Mouse (Mus musculus): ENCODE data around the gene Efl1. TPM values are rescaled to one million over a fixed set of nuclear protein-coding genes. Genes with fewer than 3 reads are reported as not detected.
"Not testable (repeated sequence)": the region's sequence is repeated elsewhere in the genome, so short reads cannot be mapped to it uniquely, and the experiment has no call there.

The Efl1 gene
- total RNA-seq, 2 experiments from 2014 or later = 9.8 to 10.5 TPM

DNA sequence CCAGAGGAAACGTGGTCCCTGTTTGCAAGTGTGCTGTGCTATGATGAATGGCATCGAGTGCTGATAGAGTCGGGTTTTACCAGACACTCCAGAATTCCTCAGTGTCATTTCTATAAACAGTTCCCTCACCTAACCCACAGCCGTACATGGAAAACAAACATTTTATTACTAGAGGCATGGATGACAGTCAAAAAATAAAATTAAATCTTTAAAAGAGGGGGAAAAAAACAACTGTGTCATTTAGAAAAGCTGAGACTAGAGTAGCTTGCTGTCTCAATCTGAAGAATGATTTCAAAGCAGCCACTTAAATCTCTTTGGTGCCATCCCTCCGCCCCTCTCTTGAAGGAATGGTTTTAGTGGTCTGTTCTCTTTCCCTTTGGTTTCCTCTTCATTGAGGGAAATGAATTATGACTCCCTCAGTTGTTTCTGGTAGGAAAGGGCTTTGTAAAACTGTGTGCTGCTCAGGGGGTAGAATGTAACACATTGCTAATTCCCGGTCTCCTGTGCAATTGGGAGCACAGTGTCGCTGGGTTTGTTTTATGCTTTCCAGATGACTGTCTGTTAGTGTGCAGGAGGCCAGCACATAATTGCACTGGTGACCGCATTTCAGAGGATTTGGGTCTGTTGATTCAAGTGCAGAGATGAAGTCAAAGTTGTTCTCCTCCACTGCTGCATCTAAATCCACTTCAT, 67.6 kb downstream of the Efl1 start:
- intact Hi-C loops (cut with DNase I) = loop anchor here (1.0 to 10.0 kb wide), 4 partner anchors 151 to 834 kb away; partner anchors contain the start of gene Mex3b
- DNase-seq = no peak

GRCm38 (mm10) chr7:82719285-82719684, 70.9 kb downstream of the Efl1 start:
- intact Hi-C loops (cut with DNase I) = loop anchor here (1.0 to 10.0 kb wide), 3 partner anchors 148 to 830 kb away; partner anchors contain the start of gene Mex3b
- no peak for DNase-seq

DNA sequence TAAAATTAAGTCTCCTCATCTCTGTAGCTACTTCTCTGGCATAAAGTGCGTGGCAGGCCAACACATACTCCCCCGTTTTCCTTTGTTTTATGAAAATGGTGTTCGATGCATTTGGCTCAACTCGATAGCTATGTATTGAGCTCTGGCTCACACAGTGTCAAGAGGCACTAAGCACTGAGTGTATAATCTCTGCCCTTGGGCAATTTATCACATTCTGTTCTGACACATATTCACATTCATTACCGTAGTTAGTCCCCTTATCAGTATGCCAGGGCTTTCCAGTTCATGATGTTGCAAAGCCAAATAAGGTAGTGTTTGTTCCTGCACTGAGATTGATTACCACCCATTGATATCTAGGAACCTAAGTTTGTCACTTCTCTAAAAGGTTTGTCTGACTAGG, 71.3 kb downstream of the Efl1 start:
- no peak for DNase-seq
- intact Hi-C loops (cut with DNase I) = loop anchor here (1.0 to 10.0 kb wide), 3 partner anchors 148 to 830 kb away; partner anchors contain the start of gene Mex3b

DNA sequence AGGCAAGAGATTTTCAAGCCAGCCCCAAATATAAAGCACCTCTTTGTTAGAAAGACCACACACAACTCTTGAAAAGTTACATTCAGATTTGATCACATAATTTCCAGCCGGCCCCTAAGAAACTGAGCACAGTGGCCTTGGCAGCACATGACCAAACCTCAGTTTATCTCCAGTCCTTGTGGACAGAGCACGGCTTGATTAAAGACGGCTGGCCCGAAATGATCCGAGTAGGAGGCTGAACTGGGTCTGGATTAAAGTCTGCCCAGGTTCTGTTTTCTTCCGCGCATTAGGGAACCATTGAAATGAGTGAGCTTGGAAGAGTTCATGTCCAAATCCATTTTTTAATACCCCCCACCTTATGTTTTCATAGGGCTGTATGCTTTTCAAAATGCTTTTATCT, 72.1 kb downstream of the Efl1 start:
- no peak for DNase-seq
- intact Hi-C loops (cut with DNase I) = no loop called here

DNA sequence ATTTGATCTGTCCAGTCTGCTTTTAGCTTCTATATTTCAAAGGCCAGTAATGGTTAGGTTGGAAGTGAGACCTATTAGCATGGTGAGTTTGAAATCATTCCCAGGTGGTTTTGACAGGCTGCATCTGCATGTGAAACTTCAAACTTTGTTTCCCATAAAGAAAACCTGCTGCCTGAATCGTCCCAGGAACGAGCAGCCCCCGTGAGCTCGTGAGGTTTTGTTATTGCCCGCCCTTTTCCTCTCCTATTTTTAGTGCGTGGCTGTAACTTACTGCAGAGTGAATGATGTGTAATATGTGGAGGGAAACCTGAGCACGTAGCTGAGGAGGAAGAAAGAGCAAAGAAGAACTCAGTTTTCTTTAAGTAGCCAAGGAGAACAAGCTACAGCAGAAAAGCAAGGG, 72.5 kb downstream of the Efl1 start:
- no peak for DNase-seq
- intact Hi-C loops (cut with DNase I) = no loop called here

DNA sequence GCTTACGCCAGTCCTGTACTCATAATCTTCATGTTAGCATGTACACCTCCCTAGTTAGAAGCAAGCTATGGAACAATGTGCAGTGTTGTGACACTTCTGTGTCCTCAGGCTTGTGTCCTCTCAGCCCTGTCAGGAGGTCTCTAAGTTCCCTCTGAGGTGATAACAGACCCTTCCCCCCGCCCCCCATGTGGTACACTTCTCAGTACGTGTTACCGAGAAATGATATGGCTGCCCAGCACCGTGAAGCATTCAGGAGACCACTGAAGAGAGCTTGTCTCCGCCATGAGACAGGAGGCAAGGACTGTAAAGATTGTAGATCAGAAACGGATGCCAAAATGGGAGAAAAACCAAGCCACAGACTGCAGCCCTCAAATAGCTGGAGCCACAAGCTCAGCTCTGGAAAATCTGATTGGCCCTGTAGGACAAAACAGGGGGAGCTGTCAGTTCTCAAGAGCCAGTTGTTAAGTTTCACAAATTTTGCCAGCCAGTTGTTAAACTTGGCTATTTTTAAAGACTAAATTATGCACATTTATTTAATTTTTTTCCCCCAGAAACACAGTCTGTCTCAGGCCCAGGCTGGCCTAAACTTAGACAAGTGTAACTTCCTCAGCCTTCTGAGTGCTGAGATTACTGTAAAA, 74.2 kb downstream of the Efl1 start:
- intact Hi-C loops (cut with DNase I) = no loop called here
- DNase-seq = no peak

DNA sequence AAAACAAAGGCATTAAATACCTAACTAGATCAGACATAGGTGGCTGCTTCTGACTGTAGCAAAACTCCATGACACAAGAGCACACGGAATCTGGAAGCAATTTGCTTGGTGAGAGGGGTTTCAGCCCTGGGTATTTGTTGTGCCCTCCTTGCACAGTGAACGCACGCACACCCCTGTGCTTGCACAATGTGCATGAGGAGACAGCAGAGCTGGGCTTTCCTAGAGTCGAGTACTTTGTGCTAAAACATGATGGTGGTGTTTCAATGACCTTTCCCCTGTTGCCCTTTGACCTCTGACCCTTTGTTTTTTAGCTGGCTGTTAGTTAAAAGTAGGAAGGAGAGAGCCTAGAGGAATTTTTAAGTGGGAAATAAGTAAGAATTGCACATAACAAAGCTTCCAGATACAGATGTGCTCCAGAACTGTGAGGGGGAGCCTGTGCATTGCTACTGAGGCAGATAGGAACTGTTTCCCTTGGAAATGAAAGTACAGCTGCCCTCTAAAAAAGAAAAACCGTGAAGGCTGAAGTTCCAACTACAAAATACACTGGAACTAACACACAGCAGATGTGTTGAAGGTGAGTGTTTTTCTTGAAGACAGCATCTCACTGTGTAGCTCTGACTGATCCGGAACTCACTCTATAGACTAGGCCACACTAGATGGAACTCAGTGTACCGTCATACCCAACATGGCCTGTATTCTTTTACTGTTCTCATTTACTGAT, 74.9 kb downstream of the Efl1 start:
- intact Hi-C loops (cut with DNase I) = no loop called here
- no peak for DNase-seq

DNA sequence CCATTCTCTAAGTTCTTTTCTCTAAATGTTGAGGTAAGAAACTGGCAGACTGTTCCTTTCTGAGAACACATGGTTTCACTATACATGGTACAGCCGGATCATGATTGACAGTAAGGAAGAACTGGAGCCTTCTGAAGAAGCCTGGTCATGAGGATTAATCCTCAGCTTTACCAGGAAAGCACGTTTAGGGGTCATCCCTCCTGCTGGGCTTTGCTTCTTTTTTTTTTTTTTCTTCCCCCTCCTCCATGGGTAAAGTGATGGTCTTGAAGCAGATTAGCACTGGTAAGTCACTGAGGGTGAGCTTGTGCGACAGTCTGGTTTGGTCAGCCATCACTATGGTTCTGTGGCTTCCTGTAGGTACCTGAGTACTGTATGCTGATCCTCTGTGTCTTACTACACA, 76.1 kb downstream of the Efl1 start:
- DNase-seq = no peak
- intact Hi-C loops (cut with DNase I) = no loop called here

DNA sequence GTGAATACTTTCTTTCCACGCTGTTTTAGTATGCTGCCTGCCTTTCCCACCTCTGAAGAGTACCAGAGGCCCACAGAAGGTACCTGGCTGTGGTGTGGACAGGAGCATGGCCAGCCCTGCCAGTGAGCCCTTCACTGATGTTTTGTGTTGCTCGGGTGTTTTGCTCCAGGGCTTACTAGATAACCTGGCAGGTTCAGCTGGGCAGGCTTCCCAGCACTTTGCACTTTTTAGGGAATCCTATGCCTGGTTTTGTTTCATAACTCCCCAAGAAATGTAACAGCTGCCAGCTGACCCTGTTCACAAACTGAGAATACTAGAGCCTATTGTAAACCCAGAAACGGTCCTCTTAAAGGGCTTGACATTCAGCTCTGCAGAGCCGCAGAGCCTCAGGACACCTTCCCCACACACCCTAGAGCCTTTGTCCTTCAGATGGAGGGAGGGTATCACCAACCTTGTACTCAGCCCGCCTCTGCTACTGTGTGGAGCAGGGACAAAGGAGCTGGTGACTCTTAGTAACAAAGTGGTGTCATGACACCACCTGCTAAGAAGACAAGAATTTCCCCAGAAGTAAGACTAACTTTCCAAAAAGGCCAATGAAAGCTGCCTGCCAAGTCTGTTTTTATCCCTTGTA, 76.7 kb downstream of the Efl1 start:
- intact Hi-C loops (cut with DNase I) = no loop called here
- DNase-seq = no peak

DNA sequence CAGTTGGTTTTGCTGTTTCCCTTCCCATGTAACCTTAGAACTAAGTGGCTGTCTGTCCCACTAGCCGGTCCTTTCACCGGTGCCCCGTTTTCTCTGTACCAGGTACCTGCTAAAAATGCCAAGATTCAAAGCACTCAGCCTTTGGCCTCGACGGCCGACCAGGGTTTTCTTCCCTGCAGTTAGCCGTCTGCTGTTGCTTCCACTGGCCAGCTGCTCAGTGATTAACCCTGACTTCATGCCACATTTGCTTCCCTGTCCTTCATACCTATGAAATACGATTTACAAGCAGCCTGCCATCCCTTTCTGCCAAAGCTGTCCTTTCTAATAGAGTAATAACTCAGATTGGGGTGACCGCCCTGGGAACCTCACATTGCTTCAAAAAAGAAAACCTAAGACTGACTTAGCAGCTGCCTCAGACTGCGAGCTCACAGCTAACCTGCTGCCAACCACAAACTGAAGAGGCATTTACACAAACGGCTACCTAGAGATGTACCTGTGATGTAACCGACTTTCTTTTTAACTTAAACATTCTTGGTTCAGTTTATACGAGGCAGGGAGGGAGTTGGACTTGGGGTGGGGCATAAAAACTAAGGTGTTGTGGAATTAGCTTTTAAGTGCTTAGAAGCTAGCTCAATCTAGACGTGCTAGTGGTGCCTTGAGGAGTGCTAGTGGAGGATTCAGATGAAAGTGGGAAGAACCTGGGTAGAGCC, 77.5 kb downstream of the Efl1 start:
- no peak for DNase-seq
- intact Hi-C loops (cut with DNase I) = no loop called here

DNA sequence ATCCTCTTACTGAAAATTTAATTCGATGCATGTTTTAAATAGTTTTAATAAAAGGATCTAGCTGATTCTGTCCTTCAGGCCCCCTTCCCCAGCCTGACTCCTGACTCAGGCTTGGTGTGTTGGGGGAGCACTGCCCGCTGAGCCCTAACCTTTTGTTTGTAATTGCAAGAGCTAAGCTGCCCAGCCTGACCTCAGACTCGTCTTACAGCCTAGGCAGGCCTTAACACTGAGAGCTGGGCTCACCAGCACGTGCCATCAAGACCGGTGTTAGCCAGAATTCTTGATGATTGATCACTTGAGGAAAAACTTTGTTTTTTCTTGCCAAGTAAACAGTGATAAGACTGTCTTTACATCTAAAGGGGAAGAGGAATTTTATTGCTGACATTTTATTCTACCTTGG, 78.7 kb downstream of the Efl1 start:
- no peak for DNase-seq
- intact Hi-C loops (cut with DNase I) = no loop called here

- DNase-seq; intact Hi-C loops (cut with DNase I): not testable (repeated sequence)
Measured at GRCm38 (mm10) chr7:82729009-82729408, 80.6 kb downstream of the Efl1 start.

DNA sequence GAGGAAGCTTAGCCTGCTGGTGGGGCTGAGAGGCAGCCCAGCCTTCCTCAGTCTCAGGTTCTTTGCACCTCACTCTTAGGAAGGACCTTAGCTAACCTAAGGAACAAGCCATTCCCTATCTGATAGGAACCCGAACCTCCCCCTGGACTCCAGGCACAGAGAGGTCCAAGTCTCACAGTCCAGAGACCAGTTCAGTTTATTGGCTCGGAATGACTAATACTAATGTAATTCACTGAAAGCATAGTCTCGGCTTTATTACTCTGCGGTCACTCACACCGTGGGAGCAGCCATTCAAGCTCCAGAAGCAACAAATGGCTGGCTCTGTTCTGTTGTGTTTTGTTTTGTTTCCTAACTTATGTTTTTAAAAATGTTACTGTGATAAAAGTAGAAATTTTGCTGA, 84.7 kb downstream of the Efl1 start:
- intact Hi-C loops (cut with DNase I) = no loop called here
- DNase-seq = no peak

DNA sequence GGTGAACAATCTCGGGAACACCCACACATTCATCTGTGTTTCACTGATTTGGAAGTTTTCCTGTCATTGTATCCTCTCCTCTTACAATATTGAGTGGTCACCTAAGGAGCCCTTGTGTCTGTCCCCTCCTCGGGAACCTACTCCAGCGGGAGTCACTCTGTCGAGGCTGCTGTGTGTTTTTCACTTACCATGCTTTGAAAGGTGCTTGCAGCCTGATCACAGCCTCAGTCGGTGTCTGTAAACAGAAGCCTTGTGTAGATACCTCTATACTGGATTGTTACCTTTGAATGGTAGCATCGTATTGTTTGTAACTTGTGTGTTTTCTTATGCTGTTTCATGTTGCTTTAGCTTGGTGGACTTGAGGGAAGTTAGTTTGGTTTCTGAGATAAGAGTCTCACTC, 85.6 kb downstream of the Efl1 start:
- no peak for DNase-seq

DNA sequence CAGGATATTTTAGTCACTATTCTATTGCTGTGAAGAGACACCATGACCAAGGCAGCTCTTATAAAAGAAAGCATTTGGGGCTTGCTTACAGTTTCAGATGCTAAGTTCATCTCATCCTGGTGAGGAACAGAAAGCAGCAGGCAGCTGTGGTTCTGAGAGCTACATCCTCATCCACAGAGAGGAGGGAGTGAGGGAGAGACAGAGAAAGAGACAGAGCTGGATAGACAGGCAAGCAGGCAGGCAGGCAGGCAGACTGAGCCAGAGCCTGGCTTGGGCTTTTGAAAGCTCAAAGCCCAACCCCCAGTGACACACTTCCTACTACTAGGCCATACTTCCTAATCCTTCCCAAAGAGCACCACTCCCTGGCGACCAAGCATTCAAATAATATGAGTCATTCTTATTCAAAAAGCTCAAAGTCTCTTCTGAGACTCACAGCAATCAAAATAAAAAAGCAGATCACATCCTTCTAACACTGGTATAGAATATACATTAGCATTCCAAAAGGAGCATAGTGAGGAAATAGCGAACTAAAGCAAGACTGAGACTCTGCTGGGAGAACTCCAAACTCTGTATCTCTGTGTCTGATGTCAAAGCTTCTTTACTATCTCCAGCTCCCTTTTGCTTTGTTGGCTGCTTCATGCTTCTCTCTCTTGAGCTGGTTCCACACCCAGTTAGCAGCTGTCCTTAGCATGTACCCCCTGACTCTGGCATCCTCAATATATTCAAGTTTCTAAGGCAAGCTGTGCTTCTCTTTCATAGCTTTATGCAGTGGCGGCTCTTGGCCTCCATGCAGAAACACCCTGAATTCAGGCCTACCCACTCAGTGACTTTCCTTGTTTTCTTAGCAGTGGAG, 86.6 kb downstream of the Efl1 start:
- no peak for DNase-seq

More for the DNA sequence above, 85.6 kb downstream of the Efl1 start:
- intact Hi-C loops (cut with DNase I) = no loop called here

GRCm38 (mm10) chr7:82743116-82743765, 94.8 kb downstream of the Efl1 start:
- intact Hi-C loops (cut with DNase I) = no loop called here
- peak; percentile 46 for DNase-seq

More for the DNA sequence above, 86.6 kb downstream of the Efl1 start:
- intact Hi-C loops (cut with DNase I) = no loop called here

DNA sequence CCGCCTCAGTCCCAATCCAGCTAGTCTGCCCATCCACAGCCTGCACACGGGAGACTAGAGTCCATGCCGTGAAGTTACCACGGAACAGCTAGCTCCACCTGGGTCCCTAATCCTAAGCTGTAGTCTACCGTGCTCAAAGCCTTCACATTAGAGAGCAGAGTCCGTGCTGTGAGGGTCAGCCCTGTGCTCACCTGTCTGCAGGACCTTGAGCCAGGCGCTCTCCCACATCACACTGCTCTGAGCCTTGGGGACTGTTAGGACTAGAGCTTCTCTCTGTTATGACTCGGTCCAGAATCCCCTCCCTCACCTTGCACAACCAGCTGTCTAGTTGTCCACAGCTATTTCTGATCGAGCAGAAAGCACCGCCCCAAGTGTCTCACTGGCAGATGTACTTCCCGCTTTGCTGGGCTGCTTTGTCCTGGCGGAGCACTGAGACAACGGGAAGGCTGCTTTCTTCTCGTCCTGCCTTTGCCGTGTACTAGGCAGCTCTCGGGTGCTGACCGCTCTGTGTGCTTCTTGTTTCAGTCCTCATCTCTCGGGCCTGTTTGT, 95.8 kb downstream of the Efl1 start:
- DNase-seq = no peak
- intact Hi-C loops (cut with DNase I) = no loop called here

GRCm38 (mm10) chr7:82748812-82749211, 100.4 kb downstream of the Efl1 start:
- DNase-seq = no peak
- intact Hi-C loops (cut with DNase I) = no loop called here

DNA sequence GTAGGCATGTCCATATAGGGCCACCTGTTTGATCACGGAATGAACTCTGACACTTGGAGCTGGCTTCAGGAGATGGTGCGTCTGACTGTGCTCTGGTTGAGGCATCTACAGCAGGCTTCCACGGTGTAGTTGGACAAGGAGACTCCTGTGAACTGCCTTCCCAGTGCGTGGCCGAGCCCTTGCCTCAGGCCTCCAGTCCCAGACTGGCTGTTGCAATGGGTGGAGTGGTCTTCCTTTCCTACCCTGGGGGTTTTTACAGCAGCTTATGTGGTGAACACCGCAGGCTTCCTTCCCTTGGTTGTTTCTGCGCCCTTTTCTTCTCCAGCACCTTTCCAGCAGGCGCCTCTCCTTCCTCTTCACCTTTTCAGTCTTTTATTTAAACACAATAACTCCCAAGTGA, 100.8 kb downstream of the Efl1 start:
- no peak for DNase-seq
- intact Hi-C loops (cut with DNase I) = no loop called here
